Mouse (Mus musculus) liver, embryonic 14.5 days (tissue): Measurements from ENCODE around the gene Ptprz1. TPM values are rescaled to one million over a fixed set of nuclear protein-coding genes. Genes with fewer than 3 reads are reported as not detected.

Source experiments
- ATAC-seq: fragments of 200-750 bp; cut with Nextera tagmentation; 2 replicates; pipeline ENCODE4 v1.8.0; 2017; ENCODE audit warnings: moderate number of reproducible peaks, mild to moderate bottlenecking, moderate library complexity; ENCODE audit not compliant: insufficient read depth
- DNase-seq, 3 experiments: peaks; one replicate each; pipeline ENCODE4 v3.0.0-alpha.2; 2012 to 2013; ENCODE audit warnings: low read depth in 3 of 3, low spot score in 3 of 3
- H3K27ac ChIP-seq: fragments of 300-500 bp; sonication (generic); 2 replicates; pipeline ENCODE4 v1.5.1; 2014; ENCODE audit warnings: moderate library complexity, mild to moderate bottlenecking, control low read depth, inconsistent platforms
- H3K27me3 ChIP-seq: fragments of 300-500 bp; sonication (generic); 2 replicates; pipeline ENCODE4 v1.6.1; 2014; ENCODE audit warnings: mild to moderate bottlenecking, low read length, moderate library complexity; ENCODE audit not compliant: control insufficient read depth, insufficient read depth
- H3K36me3 ChIP-seq: fragments of 300-500 bp; sonication (generic); replicated peaks from 2 replicates; pipeline ENCODE4 v1.6.1; 2014; ENCODE audit warnings: low read depth; ENCODE audit not compliant: control insufficient read depth, insufficient read depth
- H3K4me1 ChIP-seq, 2 experiments: fragments of 200-500 bp in 1 of 2; fragments of 300-500 bp in 1 of 2; sonication (generic) in 1 of 2; replicated peaks; 2 replicates each; pipeline ENCODE4 v1.6.1; 2012 to 2014; ENCODE audit warnings: antibody characterized with exemption in 1 of 2, inconsistent platforms in 1 of 2, low read length in 1 of 2; ENCODE audit not compliant: control insufficient read depth in 2 of 2, insufficient read depth in 2 of 2
- H3K4me2 ChIP-seq: fragments of 300-500 bp; sonication (generic); 2 replicates; pipeline ENCODE4 v1.6.1; 2014; ENCODE audit warnings: low read depth, mild to moderate bottlenecking, control low read depth, moderate library complexity
- H3K4me3 ChIP-seq, 2 experiments: fragments of 200-500 bp in 1 of 2; fragments of 300-500 bp in 1 of 2; sonication (generic) in 1 of 2; 2 replicates each; pipeline ENCODE4 v1.5.1; 2012 to 2014; ENCODE audit warnings: low read depth in 2 of 2, low read length in 2 of 2, mild to moderate bottlenecking in 2 of 2, control low read depth in 1 of 2, inconsistent platforms in 1 of 2, moderate library complexity in 1 of 2; ENCODE audit not compliant: insufficient read depth in 1 of 2
- H3K9ac ChIP-seq: fragments of 300-500 bp; sonication (generic); replicated peaks from 2 replicates; pipeline ENCODE4 v1.6.1; 2014; ENCODE audit warnings: mild to moderate bottlenecking, control low read depth, moderate library complexity
- H3K9me3 ChIP-seq: fragments of 300-500 bp; sonication (generic); 2 replicates; pipeline ENCODE4 v1.6.1; 2016; ENCODE audit warnings: low read length, mixed read lengths; ENCODE audit not compliant: control insufficient read depth
- CTCF ChIP-seq: IDR thresholded peaks from 2 replicates; pipeline ENCODE4 v1.5.1; 2016; ENCODE audit warnings: antibody characterized with exemption, low read depth, control low read depth
- EP300 ChIP-seq: IDR thresholded peaks from 2 replicates; pipeline ENCODE4 v1.6.1; 2016; ENCODE audit warnings: antibody characterized with exemption, low read depth
- WGBS: fragments of 180-500 bp; shearing (Covaris S2); extraction: QIAGEN DNeasy Blood & Tissue Kit; methylation state at CpG from one replicate; pipeline ENCODE4 v1.1.7; 2014; ENCODE audit not compliant: insufficient replicate concordance; 5-methylcytosine and 5-hydroxymethylcytosine counted together
- polyA plus RNA-seq, 2 experiments: library from polyadenylated mRNA; depleted of rRNA in 1 of 2; stranded (reverse) in 1 of 2; unstranded in 1 of 2; fragments of >200 nt; fragmentation: Nextera tagmentation in 1 of 2; extraction: Ambion mirVana in 1 of 2; gene quantifications; 2 replicates each; pipeline versions ENCODE4 v1.2.1 to v1.2.3; 2012 to 2014

The Ptprz1 gene
- polyA plus RNA-seq, 2 experiments, result 0.04 to 0.09 TPM

- Histone ChIP-seq H3K27me3 (no peaks in the 10 kb centered on the region), H3K9ac (no peak overlapping the region), H3K4me3 (no peak overlapping the region), H3K4me1 (no peaks in the 10 kb centered on the region), H3K36me3 (no peaks in the 10 kb centered on the region), H3K4me2 (no peak overlapping the region), H3K9me3 (no peaks in the 10 kb centered on the region), H3K27ac (no peak overlapping the region)
- no peak for TF ChIP-seq CTCF
- no peak for TF ChIP-seq EP300
- WGBS, result 25% methylated on average over 3 of the region's 3 CpGs
- DNase-seq (no peak), ATAC-seq (no peak)
These were observed 127.8 kb downstream of the Ptprz1 start for GRCm38 (mm10) chr6:23003152-23003551.

- H3K4me2 ChIP-seq, result no peak overlapping the region
- H3K27me3 ChIP-seq, result no peaks in the 10 kb centered on the region
- no peaks in the 10 kb centered on the region for H3K36me3 ChIP-seq
- WGBS, result 45% methylated on average over 4 of the region's 4 CpGs
- H3K9me3 ChIP-seq, result no peaks in the 10 kb centered on the region
- ATAC-seq (no peak), DNase-seq (no peak)
- no peaks in the 10 kb centered on the region for H3K4me1 ChIP-seq
- no peak overlapping the region for H3K9ac ChIP-seq
- H3K27ac ChIP-seq, result no peak overlapping the region
- H3K4me3 ChIP-seq, result no peak overlapping the region
- TF ChIP-seq CTCF (no peak), EP300 (no peak)
These were observed 139.8 kb downstream of the Ptprz1 start for GRCm38 (mm10) chr6:23014988-23015613.

DNA sequence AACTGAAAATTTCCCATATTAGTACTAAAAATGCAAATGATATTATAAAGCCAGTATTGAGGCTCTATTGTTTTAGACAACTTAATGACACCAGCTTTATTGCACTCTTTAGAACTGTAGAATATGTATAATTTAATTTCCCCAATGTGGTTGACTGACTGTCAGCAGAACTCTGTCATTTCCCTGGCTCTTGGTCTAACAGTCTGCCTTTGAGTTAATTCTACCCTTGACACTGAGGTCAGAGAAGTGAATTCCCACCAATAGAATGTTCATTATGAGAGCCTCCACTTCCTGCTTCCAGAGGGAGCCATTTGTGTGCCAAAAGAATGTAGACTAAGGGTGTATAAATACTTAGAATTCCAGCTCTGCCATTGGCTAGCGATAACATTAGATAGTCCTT, 152.9 kb downstream of the Ptprz1 start:
- Histone ChIP-seq H3K27ac (no peak overlapping the region), H3K36me3 (no peaks in the 10 kb centered on the region), H3K4me3 (no peak overlapping the region), H3K9me3 (no peaks in the 10 kb centered on the region), H3K27me3 (no peaks in the 10 kb centered on the region), H3K4me2 (no peak overlapping the region), H3K9ac (no peak overlapping the region), H3K4me1 (no peaks in the 10 kb centered on the region)
- DNase-seq, result no peak
- 44% methylated on average over 1 of the region's 1 CpGs for WGBS
- no peak for TF ChIP-seq CTCF
- TF ChIP-seq EP300, result no peak
- ATAC-seq, result no peak

DNA sequence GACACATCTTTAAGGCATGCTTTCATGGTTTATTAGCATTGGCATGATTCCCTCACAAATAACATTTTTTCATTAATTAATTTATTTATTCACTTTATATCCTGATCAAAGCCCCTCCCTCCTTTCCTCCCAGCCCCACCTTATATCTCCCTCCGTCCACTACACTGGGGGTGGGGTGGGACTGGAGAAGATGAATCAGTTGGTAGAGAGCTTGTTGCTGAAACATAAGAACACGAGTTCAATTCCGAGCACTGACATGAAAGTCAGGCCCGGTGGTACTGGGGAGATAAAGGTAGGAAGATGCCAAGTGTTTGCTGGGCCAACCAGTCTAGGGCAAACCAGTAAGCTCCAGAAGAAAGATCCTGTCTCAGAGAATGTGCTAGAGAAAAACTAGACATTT, 173.5 kb downstream of the Ptprz1 start:
- H3K4me2 ChIP-seq, result no peak overlapping the region
- no peak for TF ChIP-seq CTCF
- TF ChIP-seq EP300, result no peak
- 59% methylated on average over 4 of the region's 4 CpGs for WGBS
- no peaks in the 10 kb centered on the region for H3K36me3 ChIP-seq
- H3K4me1 ChIP-seq, result no peaks in the 10 kb centered on the region
- no peak for ATAC-seq
- H3K27ac ChIP-seq, result no peak overlapping the region
- H3K27me3 ChIP-seq, result no peaks in the 10 kb centered on the region
- no peak overlapping the region for H3K9ac ChIP-seq
- DNase-seq, result no peak
- H3K4me3 ChIP-seq, result no peak overlapping the region
- no peaks in the 10 kb centered on the region for H3K9me3 ChIP-seq

GRCm38 (mm10) chr6:23055734-23056133, 180.4 kb downstream of the Ptprz1 start:
- WGBS, result 68% methylated on average over 5 of the region's 5 CpGs
- H3K27me3 ChIP-seq, result no peaks in the 10 kb centered on the region
- no peaks in the 10 kb centered on the region for H3K4me1 ChIP-seq
- H3K4me2 ChIP-seq, result no peak overlapping the region
- TF ChIP-seq EP300 (no peak), CTCF (no peak)
- H3K27ac ChIP-seq, result no peak overlapping the region
- ATAC-seq (no peak), DNase-seq (no peak)
- no peak overlapping the region for H3K9ac ChIP-seq
- H3K4me3 ChIP-seq, result no peak overlapping the region
- H3K9me3 ChIP-seq, result no peaks in the 10 kb centered on the region
- no peaks in the 10 kb centered on the region for H3K36me3 ChIP-seq
